Mouse (Mus musculus) brain, embryonic 14.5 days (tissue): Measurements from ENCODE around the gene Ndufs8. TPM values are rescaled to one million over a fixed set of nuclear protein-coding genes. Genes with fewer than 3 reads are reported as not detected.
"Not testable (repeated sequence)": the region's sequence is repeated elsewhere in the genome, so short reads cannot be mapped to it uniquely, and the experiment has no call there.

Experiments
- DNase-seq: peaks from one replicate; pipeline ENCODE4 v3.0.0-alpha.2; 2011; ENCODE audit warnings: low read depth
- CTCF ChIP-seq: fragments of 200-500 bp; IDR thresholded peaks from 2 replicates; pipeline ENCODE4 v1.5.1; 2012; ENCODE audit warnings: inconsistent platforms, mild to moderate bottlenecking, moderate library complexity, borderline replicate concordance; ENCODE audit not compliant: insufficient read depth, insufficient read length; ENCODE audit errors: extremely low read depth
- POLR2A ChIP-seq: fragments of 200-500 bp; IDR thresholded peaks from 2 replicates; pipeline ENCODE4 v1.6.1; 2012; ENCODE audit warnings: mild to moderate bottlenecking, inconsistent platforms, borderline replicate concordance; ENCODE audit not compliant: poor library complexity, insufficient read depth, insufficient read length, severe bottlenecking; ENCODE audit errors: extremely low read depth
- polyA plus RNA-seq: library from polyadenylated mRNA; depleted of rRNA; stranded (reverse); fragments of >200 nt; gene quantifications from 2 replicates; pipeline ENCODE4 v1.2.3, GENCODE M21; 2012; rRNA removed

The Ndufs8 gene
- polyA plus RNA-seq: 184 and 218 TPM in 2 replicates

- peak; percentile 99 for DNase-seq
- TF ChIP-seq POLR2A (peak; percentile 30; the same call in 1 of the 2 replicates), CTCF (no peak)
Measured at GRCm38 (mm10) chr19:3912337-3913204, at the start of gene Ndufs8. Ndufs8 (minus strand) TSS chr19:3912774.

GRCm38 (mm10) chr19:3961805-3962204 is 49.2 kb upstream of the Ndufs8 start:
- not testable (repeated sequence) for DNase-seq

DNA sequence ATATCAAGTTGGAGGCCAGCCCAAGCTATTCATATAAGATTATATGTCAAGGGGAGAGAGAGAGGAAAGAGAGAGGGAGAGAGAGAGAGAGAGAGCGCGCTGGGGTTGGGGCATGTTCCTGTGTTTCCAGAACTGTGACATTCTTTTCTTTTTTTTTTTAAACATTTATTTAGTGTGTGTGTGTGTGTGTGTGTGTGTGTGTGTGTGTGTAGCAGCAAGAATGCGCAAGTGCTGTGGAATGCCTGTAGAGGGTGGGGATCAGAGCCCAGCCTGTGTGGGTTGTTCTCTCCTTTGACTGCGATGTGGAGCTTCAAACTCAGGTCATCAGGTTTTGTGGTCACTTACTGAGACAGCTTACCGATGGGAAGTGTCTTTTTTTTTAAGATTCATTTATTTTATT is 47.6 kb upstream of the Ndufs8 start:
- TF ChIP-seq POLR2A (no peak), CTCF (no peak)
- DNase-seq: no peak

DNA sequence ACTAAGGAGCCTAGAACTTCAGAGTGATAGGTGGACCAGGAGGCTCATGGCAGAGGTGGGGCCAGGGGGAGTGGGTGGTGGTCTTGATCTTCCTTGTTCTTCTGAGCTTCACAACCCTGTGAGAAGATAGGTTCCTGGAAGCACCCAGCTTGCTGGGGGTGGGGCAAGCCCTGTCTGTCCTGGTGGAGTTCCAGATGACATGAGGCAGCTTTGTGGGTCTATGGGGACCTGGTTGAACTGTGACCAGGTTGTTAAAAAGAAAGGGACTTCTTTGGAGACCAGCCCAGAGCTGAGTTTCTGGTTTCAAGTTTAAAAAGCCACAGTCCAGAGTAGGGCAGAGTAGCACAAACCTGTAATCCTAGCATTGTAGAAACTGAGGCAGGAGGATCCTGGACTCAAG is 46.5 kb upstream of the Ndufs8 start:
- DNase-seq: no peak
- TF ChIP-seq CTCF: no peak
- TF ChIP-seq POLR2A: no peak

DNA sequence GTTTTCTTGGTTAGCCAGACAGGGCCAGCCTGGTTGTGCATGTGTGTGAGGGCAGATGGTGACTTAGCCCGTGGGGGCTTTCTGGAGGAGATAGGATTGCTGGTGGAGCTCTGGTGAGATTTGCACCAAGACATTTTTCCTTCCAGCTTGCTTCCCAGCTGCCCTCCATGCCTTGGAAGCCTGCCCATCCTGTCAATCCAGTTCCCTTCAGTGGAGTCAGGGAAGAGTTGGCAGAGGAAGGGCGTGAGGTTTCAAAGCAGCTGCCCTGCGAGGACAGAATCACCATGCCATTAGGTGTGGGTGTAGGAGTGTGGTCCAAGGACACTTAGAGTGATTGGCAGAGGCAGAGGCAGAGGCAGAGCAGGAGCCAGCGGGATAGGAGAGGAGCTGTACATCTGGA is 45.9 kb upstream of the Ndufs8 start, which contains the start of gene Aldh3b3:
TSS of gene Aldh3b3 (plus strand) at position 176 of the 400 bp plus-strand sequence.
- TF ChIP-seq CTCF (no peak), POLR2A (no peak)
- DNase-seq: peak; percentile 62

GRCm38 (mm10) chr19:3957296-3958036 is 44.9 kb upstream of the Ndufs8 start:
- DNase-seq: not testable (repeated sequence)

DNA sequence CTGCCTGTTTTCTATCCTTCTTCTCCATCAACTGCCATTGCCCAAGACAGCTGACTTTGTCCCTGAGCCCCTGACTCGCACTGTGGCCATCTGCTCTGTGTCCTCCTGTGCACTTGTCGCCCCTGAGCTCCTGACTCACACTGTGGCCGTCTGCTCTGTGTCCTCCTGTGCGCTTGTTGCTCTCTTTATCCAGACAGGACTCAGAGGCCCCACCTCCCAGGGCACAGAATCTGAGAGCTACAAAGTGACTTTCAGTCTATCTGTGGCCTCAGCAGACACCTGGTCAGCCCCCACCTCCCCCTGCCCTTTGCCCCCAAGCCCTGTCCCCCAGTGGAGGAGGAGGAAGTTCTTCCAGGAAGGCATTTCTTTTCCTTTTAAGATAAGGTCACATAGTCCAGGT is 43.2 kb upstream of the Ndufs8 start:
- no peak for DNase-seq
- no peak for TF ChIP-seq POLR2A
- TF ChIP-seq CTCF: no peak

- no peak for DNase-seq
- TF ChIP-seq CTCF: no peak
- no peak for TF ChIP-seq POLR2A
Measured at GRCm38 (mm10) chr19:3955033-3955432, 42.5 kb upstream of the Ndufs8 start.

GRCm38 (mm10) chr19:3952099-3952498 is 39.5 kb upstream of the Ndufs8 start:
- no peak for DNase-seq
- TF ChIP-seq CTCF: no peak
- TF ChIP-seq POLR2A: no peak

DNA sequence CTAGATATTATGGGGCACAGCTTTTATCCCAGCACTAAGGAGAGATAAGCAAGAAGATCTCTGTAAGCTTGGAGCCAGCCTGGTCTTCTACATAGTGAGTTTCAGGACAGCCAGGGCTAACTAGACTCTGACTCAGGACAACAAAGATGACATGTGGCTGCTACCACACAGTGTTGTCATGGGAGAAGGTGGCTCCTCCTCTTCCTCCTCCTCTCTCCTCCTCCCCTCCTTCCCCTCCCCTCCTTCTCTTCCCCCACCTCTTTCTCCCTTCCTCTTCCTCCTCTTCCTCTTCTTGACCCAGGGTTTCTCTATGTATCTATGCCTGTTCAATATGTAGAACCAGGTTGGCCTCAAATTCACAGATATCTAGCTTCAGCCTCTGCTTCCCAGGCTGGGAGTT is 38.9 kb upstream of the Ndufs8 start:
- TF ChIP-seq POLR2A (no peak), CTCF (no peak)
- DNase-seq: no peak

DNA sequence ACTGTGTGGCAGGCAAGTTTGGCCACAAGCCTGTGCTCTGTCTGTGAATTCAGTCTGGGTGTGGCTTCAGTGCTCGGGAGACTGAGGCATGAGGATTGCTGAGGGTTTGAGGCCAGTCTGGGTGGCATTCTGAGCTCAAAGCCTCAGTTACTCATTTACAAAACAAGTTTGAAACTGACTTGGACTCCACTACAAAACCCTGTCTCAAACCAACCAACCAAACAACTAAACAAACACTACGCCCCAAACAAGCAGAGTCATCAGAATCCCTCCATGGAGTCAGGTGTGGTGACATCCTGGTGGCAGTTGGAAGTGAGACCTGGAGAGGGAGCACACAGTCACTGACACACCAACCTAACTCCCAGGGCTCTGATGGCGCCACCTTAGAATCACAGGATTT is 37.8 kb upstream of the Ndufs8 start:
- no peak for DNase-seq
- TF ChIP-seq CTCF (no peak), POLR2A (no peak)

DNA sequence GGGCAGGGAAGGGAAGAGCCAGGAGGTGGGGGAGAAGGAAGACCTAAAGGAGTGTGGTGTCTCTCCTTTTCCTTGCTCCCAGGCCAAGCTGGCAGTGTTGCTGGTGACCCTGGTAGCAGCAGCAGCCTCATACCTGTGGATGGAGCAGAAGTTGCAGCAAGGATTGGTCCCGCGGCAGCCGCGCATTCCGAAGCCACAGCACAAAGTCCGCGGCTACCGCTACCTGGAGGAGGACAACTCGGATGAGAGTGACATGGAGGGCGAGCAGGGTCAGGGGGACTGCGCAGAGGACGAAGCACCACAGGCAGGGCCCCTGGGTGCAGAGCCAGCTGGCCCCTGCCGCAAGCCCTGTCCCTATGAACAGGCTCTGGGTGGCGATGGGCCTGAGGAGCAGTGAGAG is 36.0 kb upstream of the Ndufs8 start:
- TF ChIP-seq CTCF (no peak), POLR2A (no peak)
- DNase-seq: no peak
